In genomic region chr10:100131657-100132056, GRCm38 (mm10) we compare ENCODE assay signal across 28 mouse cellular contexts.
A peak's percentile ranks its signal among the peaks of the same experiment; 100 is the strongest.
DNase-seq lines count a peak whose midpoint lies in the region; ATAC-seq and TF ChIP-seq lines count a peak whose summit lies in the region.
"Had no signal": no experiment of that assay in that cellular context is flagged by ENCODE, and none has a peak within 500 bp of the region (broad histone marks: within the 10 kb centered on the region; RNA-seq: fewer than 3 reads in every experiment).

No protein-coding gene starts in this region.

- H3K4me1 ChIP-seq in lung, embryonic 14.5 days (ENCODE audit: insufficient read depth), result peaks cover 10% of the 10 kb centered on the region; the same call in 1 of the 2 replicates
- no peaks in the 10 kb centered on the region for H3K4me1 ChIP-seq in liver, embryonic 15.5 days (replicated peaks)
- peaks cover 9% of the 10 kb centered on the region for H3K4me1 ChIP-seq in forebrain, embryonic 15.5 days
- H3K4me1 ChIP-seq: heart, embryonic 15.5 days had no signal

- H3K27ac ChIP-seq in lung, embryonic 14.5 days (ENCODE audit: low read depth), result no peak overlapping the region
- H3K27ac ChIP-seq in liver, embryonic 15.5 days (replicated peaks), result no peak overlapping the region; the same call in 1 of the 2 replicates
- H3K27ac ChIP-seq in forebrain, embryonic 15.5 days (replicated peaks), result no peak overlapping the region
- H3K27ac ChIP-seq: forebrain, embryonic 10.5 days; forebrain, embryonic 13.5 days; gastrocnemius, adult 2 months; heart, embryonic 15.5 days; hindbrain, embryonic 10.5 days; hindbrain, embryonic 13.5 days had no signal

- H3K4me3 ChIP-seq in lung, embryonic 14.5 days (ENCODE audit: low read depth, low read length), result no peak overlapping the region
- no peak overlapping the region for H3K4me3 ChIP-seq in liver, embryonic 15.5 days (replicated peaks)
- H3K4me3 ChIP-seq in forebrain, embryonic 15.5 days, result no peak overlapping the region
- H3K4me3 ChIP-seq: forebrain, embryonic 10.5 days; forebrain, embryonic 13.5 days; gastrocnemius, adult 2 months; heart, embryonic 15.5 days; hindbrain, embryonic 10.5 days; hindbrain, embryonic 13.5 days had no signal

- no peaks in the 10 kb centered on the region for H3K36me3 ChIP-seq in lung, embryonic 14.5 days (ENCODE audit: insufficient read depth)
- no peaks in the 10 kb centered on the region for H3K36me3 ChIP-seq in liver, embryonic 15.5 days (replicated peaks)
- no peaks in the 10 kb centered on the region for H3K36me3 ChIP-seq in forebrain, embryonic 15.5 days
- H3K36me3 ChIP-seq: forebrain, embryonic 10.5 days; heart, embryonic 15.5 days; hindbrain, embryonic 10.5 days; hindbrain, embryonic 13.5 days had no signal

- WGBS in lung, embryonic 14.5 days, result 62% methylated on average over 4 of the region's 4 CpGs
- 69% methylated on average over 4 of the region's 4 CpGs for WGBS in liver, embryonic 15.5 days (ENCODE audit: insufficient replicate concordance)
- WGBS in forebrain, embryonic 15.5 days, result 65% methylated on average over 4 of the region's 4 CpGs

- no peaks in the 10 kb centered on the region for H3K27me3 ChIP-seq in lung, embryonic 14.5 days (ENCODE audit: insufficient read depth, low read length)
- no peaks in the 10 kb centered on the region for H3K27me3 ChIP-seq in liver, embryonic 15.5 days
- no peaks in the 10 kb centered on the region for H3K27me3 ChIP-seq in forebrain, embryonic 15.5 days
- H3K27me3 ChIP-seq: forebrain, embryonic 13.5 days; heart, embryonic 15.5 days; hindbrain, embryonic 13.5 days; Patski had no signal

- no peak overlapping the region for H3K4me2 ChIP-seq in lung, embryonic 14.5 days
- H3K4me2 ChIP-seq in liver, embryonic 15.5 days, result no peak overlapping the region
- H3K4me2 ChIP-seq in forebrain, embryonic 15.5 days (replicated peaks), result no peak overlapping the region
- H3K4me2 ChIP-seq: forebrain, embryonic 13.5 days; heart, embryonic 11.5 days; heart, embryonic 15.5 days; hindbrain, embryonic 13.5 days had no signal

- H3K9me3 ChIP-seq in lung, embryonic 14.5 days (ENCODE audit: low read depth, low read length), result no peaks in the 10 kb centered on the region
- no peaks in the 10 kb centered on the region for H3K9me3 ChIP-seq in liver, embryonic 15.5 days (replicated peaks)
- no peaks in the 10 kb centered on the region for H3K9me3 ChIP-seq in forebrain, embryonic 15.5 days
- H3K9me3 ChIP-seq: forebrain, embryonic 10.5 days; forebrain, embryonic 13.5 days; heart, embryonic 15.5 days; hindbrain, embryonic 10.5 days; hindbrain, embryonic 13.5 days had no signal

- DNase-seq in lung, embryonic 14.5 days, result peak; percentile 38
- no peak for DNase-seq in lung, postnatal 14 days
- peak; percentile 14 for DNase-seq in Muller cell, postnatal 12 days (ENCODE audit: inconsistent ontology term)
- DNase-seq in NIH3T3 (ENCODE audit: low read depth), result peak; percentile 29
- no peak for DNase-seq in kidney, adult 18-20 months
- DNase-seq: adrenal gland, adult 2 months; adrenal gland, postnatal 14 days; cerebellum, adult 11-12 months; cerebellum, adult 8-10 months; cerebellum, postnatal 10 days; forebrain, postnatal 0 days; gastrocnemius, adult 2 months; gastrocnemius, postnatal 14 days; heart, adult 11 months; heart, postnatal 10 days; heart, postnatal 36 days had no signal

- H3K9ac ChIP-seq in lung, embryonic 14.5 days, result no peak overlapping the region
- no peak overlapping the region for H3K9ac ChIP-seq in liver, embryonic 15.5 days
- no peak overlapping the region for H3K9ac ChIP-seq in forebrain, embryonic 15.5 days (replicated peaks)
- H3K9ac ChIP-seq: forebrain, embryonic 13.5 days; forebrain, postnatal 0 days; heart, embryonic 15.5 days; hindbrain, embryonic 13.5 days had no signal

- TF ChIP-seq CTCF in lung, embryonic 14.5 days (IDR thresholded peaks at IDR 0.05; ENCODE audit: low read depth), result no peak

- ATAC-seq in lung, embryonic 14.5 days (ENCODE audit: insufficient read depth), result no peak
- peak; percentile 84 for ATAC-seq in liver, embryonic 15.5 days (ENCODE audit: insufficient read depth)
- no peak for ATAC-seq in forebrain, embryonic 15.5 days (replicated peaks)
- no peak for ATAC-seq in cerebellum, adult (ENCODE audit: insufficient number of reproducible peaks, low FRiP score, low TSS enrichment)
- ATAC-seq: CD4-positive, CD25-positive, alpha-beta regulatory T cell, adult 4 months; forebrain, embryonic 13.5 days; forebrain, postnatal 0 days; hindbrain, embryonic 16.5 days; Patski had no signal

Comparison
In these comparisons a context has a peak if more than half of its experiments do, and no peak if none do; other contexts are left out.
1. DNase-seq: peak in lung, embryonic 14.5 days (single experiment), Muller cell, postnatal 12 days (single experiment) and NIH3T3 (single experiment); none in lung, postnatal 14 days (single experiment) and kidney, adult 18-20 months (single experiment).